Mouse (Mus musculus): Measurements from ENCODE around the gene Adgrl3.

Adgrl3 gene

GRCm38 (mm10) chr5:81645557-81645956 is 625.6 kb downstream of the Adgrl3 start:
- DNase-seq (ENCODE audit: low read depth in 2 of 2, low spot score in 2 of 2): no peak

- DNase-seq (ENCODE audit: low read depth in 2 of 2, low spot score in 2 of 2): no peak
Measured at GRCm38 (mm10) chr5:81653941-81654340, 634.0 kb downstream of the Adgrl3 start.

DNA sequence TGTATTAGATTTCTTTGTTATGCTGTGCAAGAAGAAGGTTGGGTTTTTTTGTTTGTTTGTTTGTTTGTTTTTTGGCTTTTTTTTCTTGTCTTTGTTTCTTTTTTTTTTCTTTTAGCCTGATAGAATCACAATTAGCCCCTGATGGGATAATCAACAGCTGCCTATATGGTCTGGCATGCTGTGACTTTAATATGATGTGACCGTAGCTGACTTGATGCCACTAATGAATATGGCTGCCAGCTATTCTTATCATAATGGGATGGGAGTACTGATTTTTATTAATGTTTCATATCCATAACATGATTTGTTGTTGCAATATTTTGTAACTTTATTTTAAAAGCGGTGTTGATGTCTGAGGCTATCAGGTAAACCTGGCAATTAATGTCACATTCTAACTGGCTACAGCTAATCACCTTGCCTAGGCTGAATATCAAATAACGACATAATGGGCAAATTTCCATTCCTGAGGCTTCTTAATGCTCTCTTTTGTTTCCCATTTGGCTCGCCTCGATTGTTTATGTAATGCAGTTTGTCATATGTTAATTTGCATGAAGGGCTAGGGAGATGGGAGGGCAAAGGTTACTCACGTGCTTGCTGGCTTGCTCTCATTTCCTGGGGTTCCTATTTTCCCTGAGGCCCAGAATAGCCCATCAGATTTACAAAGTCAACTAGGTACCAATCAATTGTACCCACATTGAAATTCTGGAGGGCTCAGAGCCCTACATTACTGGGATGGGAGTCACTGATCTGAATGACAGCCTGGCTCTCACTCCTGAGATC is 641.9 kb downstream of the Adgrl3 start:
- DNase-seq (ENCODE audit: low read depth in 2 of 2, low spot score in 2 of 2): no peak

GRCm38 (mm10) chr5:81671025-81671424 is 651.1 kb downstream of the Adgrl3 start:
- no peak for DNase-seq (ENCODE audit: low read depth in 2 of 2, low spot score in 2 of 2)

- DNase-seq (ENCODE audit: low read depth in 2 of 2, low spot score in 2 of 2): no peak
Measured at GRCm38 (mm10) chr5:81674275-81674974, 654.5 kb downstream of the Adgrl3 start.

DNA sequence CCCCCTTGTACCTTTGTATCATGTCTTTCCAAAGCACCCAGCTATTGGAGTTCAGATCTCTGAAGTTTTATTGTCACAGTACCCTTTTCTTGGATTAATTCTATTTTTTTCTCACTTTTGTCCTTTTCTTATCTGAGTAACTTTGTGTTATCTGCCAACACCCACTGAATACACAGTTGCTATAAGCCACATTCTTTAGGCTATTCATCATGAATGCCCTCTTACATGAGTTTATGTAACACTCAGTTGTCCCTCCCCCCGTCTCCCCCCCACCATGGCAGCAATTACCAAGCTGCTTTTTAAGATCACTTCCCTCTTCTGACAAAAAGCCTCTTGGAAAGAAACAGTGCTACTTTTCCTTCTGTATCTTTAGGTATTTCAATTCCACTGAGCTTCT is 655.0 kb downstream of the Adgrl3 start:
- DNase-seq (ENCODE audit: low read depth in 2 of 2, low spot score in 2 of 2): no peak

DNA sequence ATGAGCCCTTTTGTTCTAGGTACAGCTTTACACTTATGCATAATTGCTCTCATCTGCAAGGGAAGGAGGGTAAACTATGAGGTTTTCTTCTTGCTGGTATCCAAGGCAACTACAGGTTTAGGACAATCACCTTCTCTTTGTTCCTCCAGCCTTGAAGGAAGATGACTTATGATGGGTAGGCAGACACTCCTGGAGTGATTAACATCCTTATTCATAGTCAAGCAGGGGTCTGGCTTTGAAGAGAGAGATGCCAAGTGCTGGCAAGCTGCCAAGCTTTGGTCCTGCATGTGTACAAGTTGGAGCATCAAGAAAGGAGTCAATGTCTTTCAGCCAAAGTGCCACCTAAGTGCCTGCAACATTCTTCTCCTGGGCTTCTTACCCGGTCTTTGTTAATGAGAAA is 657.0 kb downstream of the Adgrl3 start:
- no peak for DNase-seq (ENCODE audit: low read depth in 2 of 2, low spot score in 2 of 2)

- DNase-seq (ENCODE audit: low read depth in 2 of 2, low spot score in 2 of 2): no peak
Measured at GRCm38 (mm10) chr5:81686206-81686605, 666.3 kb downstream of the Adgrl3 start.

DNA sequence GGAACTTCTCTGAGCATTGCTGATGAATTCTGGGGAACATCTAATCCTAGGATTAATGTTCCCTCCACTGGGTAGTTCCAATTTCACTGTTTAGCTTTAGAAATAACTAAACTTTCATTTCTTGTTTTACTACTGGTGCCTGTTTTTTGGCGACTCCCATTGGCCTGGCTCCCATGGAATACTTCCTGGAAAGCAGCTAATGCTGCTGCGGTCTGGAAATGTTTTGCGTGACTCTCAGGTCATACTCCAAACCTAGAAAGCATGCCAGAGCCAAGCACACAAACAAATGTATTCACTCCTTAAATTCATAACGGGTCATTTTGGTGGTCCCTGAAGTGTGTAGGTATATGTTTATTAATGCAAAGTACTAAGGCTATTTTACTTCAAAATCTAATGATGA is 666.9 kb downstream of the Adgrl3 start:
- no peak for DNase-seq (ENCODE audit: low read depth in 2 of 2, low spot score in 2 of 2)

- no peak for DNase-seq (ENCODE audit: low read depth in 2 of 2, low spot score in 2 of 2)
Measured at GRCm38 (mm10) chr5:81729620-81730019, 709.7 kb downstream of the Adgrl3 start.

GRCm38 (mm10) chr5:81736008-81736407 is 716.1 kb downstream of the Adgrl3 start:
- DNase-seq (ENCODE audit: low read depth in 2 of 2, low spot score in 2 of 2): no peak

DNA sequence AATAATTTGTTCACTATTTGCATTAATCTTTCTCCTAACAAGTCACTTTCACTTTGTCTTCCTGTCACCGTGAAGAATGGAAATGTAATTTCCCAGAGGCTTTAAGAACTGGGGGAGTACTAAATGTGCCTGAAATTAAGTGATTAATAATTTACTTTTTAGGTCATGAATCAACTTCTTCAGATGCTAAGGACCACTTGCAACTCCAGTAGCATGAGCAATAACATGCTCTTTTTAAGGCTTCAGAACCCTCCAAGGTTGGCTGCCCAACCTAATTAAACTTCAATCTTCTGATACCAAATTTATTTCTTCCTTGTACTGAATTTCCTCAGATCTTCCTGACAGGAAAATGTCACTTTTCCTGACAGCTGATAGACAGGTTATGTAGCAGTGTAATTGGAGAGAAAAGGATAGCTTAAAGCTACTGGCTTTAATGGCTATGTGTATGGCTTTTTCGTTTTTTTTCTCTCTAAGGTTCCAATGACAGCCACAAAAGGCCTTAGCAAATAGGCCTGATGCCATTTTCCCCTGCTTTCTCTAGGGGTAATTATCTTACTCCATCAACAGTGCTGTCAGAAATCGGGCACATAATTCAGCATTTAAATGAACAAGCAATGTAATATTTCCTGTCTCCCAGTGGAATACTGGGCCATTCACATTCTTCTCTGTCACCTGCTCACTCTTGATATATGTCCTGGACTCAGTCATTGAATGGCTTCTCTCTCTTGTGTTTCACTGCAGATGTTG is 718.5 kb downstream of the Adgrl3 start:
- no peak for DNase-seq (ENCODE audit: low read depth in 2 of 2, low spot score in 2 of 2)

DNA sequence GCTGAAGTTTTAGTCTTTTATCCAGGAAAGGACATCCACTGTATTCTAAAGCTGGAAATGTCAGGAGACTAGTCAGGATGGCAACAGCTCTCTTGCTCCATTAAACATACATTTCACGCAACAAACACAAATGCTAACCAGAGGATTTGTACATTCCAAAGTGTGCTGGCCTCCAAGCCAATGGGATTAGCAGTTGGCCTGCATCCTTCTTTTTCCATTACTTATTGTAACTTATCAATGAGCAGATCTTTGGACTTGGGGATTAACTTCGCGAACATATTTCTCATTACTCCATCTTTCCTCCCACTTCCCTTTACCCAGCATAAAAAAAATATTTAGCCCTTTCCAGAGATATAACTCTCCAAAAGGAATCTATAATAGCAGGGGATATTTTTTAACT is 732.5 kb downstream of the Adgrl3 start:
- DNase-seq (ENCODE audit: low read depth in 2 of 2, low spot score in 2 of 2): no peak

DNA sequence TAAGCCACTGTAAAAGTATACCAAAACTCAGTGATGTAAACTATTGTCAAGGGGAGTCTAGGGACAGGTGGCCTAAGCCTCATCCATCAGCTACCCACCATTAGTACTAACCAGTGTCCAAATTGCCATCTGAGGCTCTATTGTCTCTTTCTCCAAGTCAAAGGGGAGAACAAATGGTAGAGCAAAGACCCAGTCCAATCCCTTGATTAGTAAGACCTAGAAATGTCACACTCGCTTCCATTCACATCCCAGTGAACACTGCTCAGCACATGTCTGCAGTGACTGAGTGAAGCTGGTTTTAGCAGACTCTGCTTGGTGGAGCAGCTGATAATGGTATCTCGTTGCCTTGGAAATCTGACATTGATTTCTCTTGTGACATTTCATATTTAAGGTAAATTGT is 735.8 kb downstream of the Adgrl3 start:
- no peak for DNase-seq (ENCODE audit: low read depth in 2 of 2, low spot score in 2 of 2)

- DNase-seq (ENCODE audit: low read depth in 2 of 2, low spot score in 2 of 2): no peak
Measured at GRCm38 (mm10) chr5:81757093-81757725, 737.3 kb downstream of the Adgrl3 start.

DNA sequence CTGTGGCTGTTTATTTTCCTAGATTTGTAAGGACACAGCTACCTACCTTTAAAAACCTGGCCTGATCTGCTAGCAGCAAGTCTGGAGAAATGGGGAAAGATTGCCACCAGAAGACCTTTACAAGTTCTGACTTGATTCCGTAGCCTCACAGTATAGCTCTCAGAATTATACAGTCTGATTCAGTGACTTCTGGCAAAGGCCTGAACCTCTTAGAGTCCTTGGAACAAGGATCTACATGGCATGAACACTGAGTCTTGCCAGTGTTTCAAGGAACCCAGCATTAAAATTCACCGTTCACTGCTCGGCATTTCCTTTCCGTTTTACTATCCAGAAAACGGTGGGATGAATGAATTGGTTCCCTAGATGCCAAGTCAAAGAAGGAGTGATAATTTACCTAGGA is 756.3 kb downstream of the Adgrl3 start:
- no peak for DNase-seq (ENCODE audit: low read depth in 2 of 2, low spot score in 2 of 2)

DNA sequence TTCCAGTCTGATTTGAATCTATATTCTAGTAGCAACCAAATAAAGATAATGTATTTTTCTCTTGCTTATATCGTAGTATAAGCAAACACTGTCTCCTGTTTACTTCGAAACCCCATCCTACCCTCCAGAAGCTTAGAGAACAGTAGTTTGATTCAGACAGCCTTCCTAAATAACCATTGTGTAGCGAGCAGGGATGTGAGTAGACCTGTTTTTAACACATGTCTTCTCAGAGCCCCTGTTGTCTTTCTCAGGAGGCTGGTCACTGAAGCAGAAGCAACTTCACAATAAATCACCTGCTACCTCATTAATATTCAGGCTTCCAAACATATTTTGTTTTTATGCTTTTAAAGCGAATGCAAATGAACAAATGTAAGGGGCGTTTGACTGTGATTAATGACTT is 756.8 kb downstream of the Adgrl3 start:
- no peak for DNase-seq (ENCODE audit: low read depth in 2 of 2, low spot score in 2 of 2)

- DNase-seq (ENCODE audit: low read depth in 2 of 2, low spot score in 2 of 2): no peak
Measured at GRCm38 (mm10) chr5:81784770-81785169, 764.8 kb downstream of the Adgrl3 start.

DNA sequence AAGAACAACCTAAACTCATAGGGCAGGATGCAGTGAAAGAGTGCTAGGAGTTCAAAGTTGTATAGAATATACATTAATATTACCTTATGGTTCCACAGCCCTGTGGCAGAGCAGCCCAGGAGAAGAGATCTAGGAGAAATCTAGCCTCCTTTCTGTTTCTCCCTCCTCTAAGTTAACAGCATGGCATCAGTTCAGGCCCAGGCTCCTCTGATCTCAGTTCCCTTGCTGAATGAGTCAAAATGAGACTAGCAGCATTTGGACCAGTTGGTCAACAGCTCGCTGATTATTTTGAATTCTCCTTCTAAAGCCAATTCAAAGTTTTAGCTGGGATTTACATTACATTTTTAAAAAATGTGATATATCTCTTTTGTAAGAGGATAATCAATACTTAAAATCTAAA is 770.8 kb downstream of the Adgrl3 start:
- no peak for DNase-seq (ENCODE audit: low read depth in 2 of 2, low spot score in 2 of 2)

- DNase-seq (ENCODE audit: low read depth in 2 of 2, low spot score in 2 of 2): no peak
Measured at GRCm38 (mm10) chr5:81794125-81794524, 774.2 kb downstream of the Adgrl3 start.

DNA sequence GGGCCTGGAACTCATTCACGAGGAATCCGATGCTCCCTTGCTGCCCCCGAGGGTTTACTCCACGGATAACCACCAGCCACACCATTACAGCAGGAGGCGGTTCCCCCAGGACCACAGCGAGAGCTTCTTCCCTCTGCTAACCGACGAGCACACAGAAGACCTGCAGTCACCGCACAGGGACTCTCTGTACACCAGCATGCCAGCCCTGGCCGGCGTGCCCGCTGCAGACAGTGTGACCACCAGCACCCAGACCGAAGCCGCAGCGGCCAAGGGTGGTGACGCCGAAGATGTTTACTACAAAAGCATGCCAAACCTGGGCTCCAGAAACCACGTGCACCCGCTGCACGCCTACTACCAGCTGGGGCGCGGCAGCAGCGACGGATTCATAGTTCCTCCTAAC is 774.7 kb downstream of the Adgrl3 start:
- DNase-seq (ENCODE audit: low read depth in 2 of 2, low spot score in 2 of 2): no peak

- DNase-seq (ENCODE audit: low read depth in 2 of 2, low spot score in 2 of 2): no peak
Measured at GRCm38 (mm10) chr5:81796128-81796527, 776.2 kb downstream of the Adgrl3 start.

Data from CD8-positive naive resting alpha-beta T cell, adult 2 months (primary cell).